Mouse (Mus musculus) liver, embryonic 14.5 days (tissue): ENCODE measurements at regions not wholly inside any gene's neighbourhood (a gene's known extent, or its start where the extent isn't known, plus 50 kb on each side); places are given as distances from the start of the nearest gene placed in this dataset.

ENCODE experiments used
- CTCF ChIP-seq: IDR thresholded peaks from 2 replicates; pipeline ENCODE4 v1.5.1; 2016; ENCODE audit warnings: antibody characterized with exemption, low read depth, control low read depth
- EP300 ChIP-seq: IDR thresholded peaks from 2 replicates; pipeline ENCODE4 v1.6.1; 2016; ENCODE audit warnings: antibody characterized with exemption, low read depth

GRCm38 (mm10) chr1:35915526-35915925, 152.7 kb upstream of the Hs6st1 start:
- TF ChIP-seq CTCF (no peak), EP300 (no peak)
